Mouse (Mus musculus): Measurements from ENCODE around the gene Pum1.
A peak's percentile ranks its signal among the peaks of the same experiment; 100 is the strongest.

Gene Pum1

GRCm38 (mm10) chr4:130722607-130723006 is 59.5 kb downstream of the Pum1 start:
- no peak for DNase-seq (ENCODE audit: low read depth, low spot score)

DNA sequence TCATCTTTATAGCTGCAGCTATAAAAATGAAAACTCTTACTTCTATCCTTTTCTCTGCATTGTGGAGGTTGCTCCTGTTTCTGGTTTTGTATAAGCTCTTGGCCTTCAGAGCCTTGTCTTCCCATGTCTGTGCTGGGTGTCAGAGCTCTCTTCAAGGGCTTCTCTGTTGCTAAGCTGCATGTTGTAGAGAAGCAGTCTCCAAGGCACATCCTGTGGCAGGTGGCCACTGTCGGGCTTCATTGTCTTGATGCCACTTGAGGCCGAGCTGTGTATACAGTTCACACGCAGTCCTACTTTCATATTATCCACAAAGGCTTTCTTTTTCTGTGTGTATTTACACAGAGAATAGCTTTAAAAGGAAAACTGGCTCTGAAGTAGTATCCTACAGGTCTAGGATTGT is 63.0 kb downstream of the Pum1 start:
- no peak for DNase-seq (ENCODE audit: low read depth, low spot score)

GRCm38 (mm10) chr4:130735957-130736356 is 72.8 kb downstream of the Pum1 start:
- DNase-seq (ENCODE audit: low read depth, low spot score) = no peak

GRCm38 (mm10) chr4:130738527-130738926 is 75.4 kb downstream of the Pum1 start:
- peak; percentile 34 for DNase-seq (ENCODE audit: low read depth, low spot score)

GRCm38 (mm10) chr4:130744058-130744457 is 80.9 kb downstream of the Pum1 start:
- DNase-seq (ENCODE audit: low read depth, low spot score) = no peak

DNA sequence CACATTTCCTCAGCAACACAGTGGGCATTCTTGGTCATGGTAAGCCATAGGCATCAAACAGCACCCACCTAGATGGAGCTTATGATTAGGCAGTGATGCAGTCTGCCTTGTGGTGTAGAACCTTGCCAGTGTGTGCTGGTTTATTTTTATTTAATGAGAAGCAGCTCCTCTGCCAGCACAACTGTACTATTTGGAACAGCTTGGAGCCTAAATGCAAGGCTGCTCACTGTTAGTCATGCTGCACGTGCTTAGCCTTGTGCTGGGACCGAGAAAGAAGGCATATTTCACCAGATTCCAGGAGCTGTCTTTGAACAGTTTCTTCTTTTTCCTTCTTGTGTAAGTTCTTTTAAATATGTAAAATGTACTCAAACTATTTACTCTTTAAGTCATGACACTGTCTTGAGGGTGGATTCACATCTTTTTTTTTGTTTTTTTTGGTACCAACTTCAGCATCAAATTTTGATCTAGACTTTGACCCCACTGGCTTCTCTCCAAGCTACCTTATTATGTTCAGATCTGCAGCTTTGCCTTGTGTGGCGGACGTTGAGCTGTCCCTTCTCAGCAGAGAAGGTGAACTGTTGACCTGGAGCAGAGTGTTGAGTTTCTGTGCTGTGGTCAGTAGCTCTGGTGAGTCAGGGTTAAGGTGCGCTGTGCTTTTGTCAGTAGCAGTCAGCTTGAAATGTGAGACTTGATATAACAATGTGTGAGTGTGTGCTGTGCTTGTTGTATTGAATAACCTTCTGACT is 82.6 kb downstream of the Pum1 start:
- DNase-seq (ENCODE audit: low read depth, low spot score) = no peak

DNA sequence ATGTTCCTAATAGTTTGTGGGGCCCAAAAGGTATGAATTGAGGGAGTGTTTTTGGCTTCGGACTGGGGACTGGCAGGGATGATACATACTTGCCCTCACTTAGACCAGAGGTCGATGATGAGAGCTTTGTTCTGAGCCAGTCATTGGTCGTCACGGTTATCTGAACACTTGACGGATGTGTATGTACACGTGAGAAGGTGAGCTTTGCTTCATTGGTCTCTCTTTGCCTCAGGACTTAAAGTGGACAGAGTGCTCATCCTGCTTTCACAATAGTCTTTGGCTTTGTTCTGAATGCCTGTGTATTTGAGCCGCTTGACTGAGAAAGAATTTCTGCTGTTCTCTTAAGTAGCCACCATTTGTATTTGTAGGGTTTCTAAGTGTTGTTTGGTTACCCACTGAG is 86.4 kb downstream of the Pum1 start:
- peak; percentile 41 for DNase-seq (ENCODE audit: low read depth, low spot score)

DNA sequence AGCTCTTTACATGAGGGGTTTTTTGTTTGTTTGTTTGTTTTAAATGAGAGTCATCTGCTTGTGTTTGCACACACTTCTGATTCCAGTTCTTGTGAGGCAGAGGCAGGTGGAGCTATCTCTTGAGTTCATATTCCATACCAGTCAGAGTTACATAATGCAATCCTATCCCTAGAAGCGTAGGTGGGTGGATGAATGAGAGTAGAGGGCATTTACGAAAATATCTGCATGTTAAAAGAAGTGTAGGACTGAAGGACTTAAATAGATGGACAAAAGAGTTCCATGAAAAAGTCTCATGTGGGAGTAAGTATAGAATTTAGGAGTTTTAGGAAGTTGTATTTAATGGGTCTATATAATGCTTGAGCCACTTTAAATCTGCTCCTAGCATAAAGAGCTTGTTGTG is 88.8 kb downstream of the Pum1 start:
- no peak for DNase-seq (ENCODE audit: low read depth, low spot score)

DNA sequence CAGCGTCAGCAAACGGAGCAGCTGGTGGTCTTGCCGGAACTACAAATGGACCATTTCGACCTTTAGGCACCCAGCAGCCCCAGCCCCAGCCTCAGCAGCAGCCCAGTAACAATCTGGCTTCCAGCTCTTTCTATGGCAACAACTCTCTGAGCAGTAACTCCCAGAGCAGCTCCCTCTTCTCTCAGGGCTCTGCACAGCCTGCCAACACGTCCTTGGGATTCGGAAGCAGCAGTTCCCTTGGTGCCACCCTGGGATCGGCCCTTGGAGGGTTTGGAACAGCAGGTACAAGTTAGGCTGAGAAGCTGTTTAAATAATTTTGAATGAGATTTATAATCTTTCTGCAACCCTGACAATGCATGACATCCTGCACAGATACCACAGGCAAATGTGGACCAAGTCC is 89.5 kb downstream of the Pum1 start:
- DNase-seq (ENCODE audit: low read depth, low spot score) = no peak

DNA sequence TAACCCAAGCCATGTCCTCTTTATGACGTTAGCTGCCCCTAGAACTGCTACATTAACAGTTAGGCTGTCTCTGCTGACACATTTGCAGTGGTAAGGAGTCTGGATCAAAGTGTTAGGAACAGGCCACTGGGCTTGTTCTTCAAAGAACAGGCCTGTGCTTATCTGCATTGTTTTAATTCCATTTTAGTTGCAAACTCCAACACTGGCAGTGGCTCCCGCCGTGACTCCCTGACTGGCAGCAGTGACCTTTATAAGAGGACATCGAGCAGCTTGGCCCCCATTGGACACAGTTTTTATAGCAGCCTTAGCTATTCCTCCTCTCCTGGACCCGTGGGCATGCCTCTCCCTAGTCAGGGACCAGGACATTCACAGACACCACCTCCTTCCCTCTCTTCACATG is 90.6 kb downstream of the Pum1 start:
- DNase-seq (ENCODE audit: low read depth, low spot score) = no peak

- no peak for DNase-seq (ENCODE audit: low read depth, low spot score)
Measured at GRCm38 (mm10) chr4:130754776-130755175, 91.7 kb downstream of the Pum1 start.

- no peak for DNase-seq (ENCODE audit: low read depth, low spot score)
Measured at GRCm38 (mm10) chr4:130759875-130760274, 96.8 kb downstream of the Pum1 start.

- no peak for DNase-seq (ENCODE audit: low read depth, low spot score)
Measured at GRCm38 (mm10) chr4:130761809-130762208, 98.7 kb downstream of the Pum1 start.

DNA sequence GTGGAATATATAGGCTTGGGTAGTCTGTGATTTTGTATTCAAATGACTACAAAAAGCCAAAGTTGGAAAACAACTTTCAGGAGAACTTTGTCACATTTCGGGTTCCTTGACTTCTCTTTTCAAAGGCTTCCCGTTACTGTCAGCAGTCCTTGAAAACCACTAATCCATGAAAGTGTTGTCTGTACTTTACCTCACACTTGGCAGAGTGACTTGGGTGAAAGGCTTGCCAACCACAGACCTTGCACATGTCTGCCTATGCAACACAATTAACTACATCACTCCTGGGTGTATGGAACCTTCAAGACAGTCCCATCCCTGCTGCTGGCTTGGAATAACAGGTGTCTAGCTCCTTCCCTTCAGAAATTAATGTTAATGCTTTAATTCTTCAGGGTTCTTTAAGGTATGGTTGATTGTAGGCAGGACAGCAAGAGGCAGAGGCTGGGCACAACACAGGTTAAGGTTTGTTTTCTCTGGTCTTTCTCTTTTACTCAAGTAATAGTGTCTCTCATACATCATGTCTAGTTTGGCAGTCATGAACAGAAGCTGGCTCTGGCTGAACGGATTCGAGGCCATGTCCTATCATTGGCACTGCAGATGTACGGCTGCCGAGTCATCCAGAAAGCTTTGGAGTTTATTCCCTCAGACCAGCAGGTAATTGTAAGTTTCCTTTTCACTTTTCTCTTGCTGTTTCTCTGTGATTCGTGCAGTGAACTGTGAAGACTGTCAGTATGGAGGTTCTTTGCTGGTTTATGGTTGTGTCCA is 102.5 kb downstream of the Pum1 start:
- DNase-seq (ENCODE audit: low read depth, low spot score) = no peak

- no peak for DNase-seq (ENCODE audit: low read depth, low spot score)
Measured at GRCm38 (mm10) chr4:130766387-130766786, 103.3 kb downstream of the Pum1 start.

DNA sequence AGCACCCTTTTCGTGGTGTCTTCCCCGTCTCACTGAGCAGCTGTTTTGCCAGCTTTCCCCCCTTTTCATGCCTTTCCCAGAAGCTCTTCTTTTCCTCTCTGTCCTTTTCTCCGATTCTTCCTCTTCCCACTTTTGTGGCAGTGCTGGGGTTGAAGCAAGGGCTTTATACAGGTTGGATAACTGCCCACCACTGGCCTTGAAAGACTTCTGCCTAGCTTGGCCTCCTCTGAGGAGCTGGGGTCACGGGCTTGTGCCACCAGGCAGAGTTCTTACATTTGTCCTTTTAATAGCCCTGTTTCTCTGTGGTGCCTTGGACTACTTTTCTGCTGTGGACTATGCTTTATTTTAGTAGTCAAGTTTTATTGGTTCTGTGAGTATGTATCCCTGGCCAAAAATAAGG is 103.8 kb downstream of the Pum1 start:
- no peak for DNase-seq (ENCODE audit: low read depth, low spot score)

- DNase-seq (ENCODE audit: low read depth, low spot score) = no peak
Measured at GRCm38 (mm10) chr4:130773899-130774298, 110.8 kb downstream of the Pum1 start.

- DNase-seq (ENCODE audit: low read depth, low spot score) = no peak
Measured at GRCm38 (mm10) chr4:130774822-130775221, 111.7 kb downstream of the Pum1 start.

DNA sequence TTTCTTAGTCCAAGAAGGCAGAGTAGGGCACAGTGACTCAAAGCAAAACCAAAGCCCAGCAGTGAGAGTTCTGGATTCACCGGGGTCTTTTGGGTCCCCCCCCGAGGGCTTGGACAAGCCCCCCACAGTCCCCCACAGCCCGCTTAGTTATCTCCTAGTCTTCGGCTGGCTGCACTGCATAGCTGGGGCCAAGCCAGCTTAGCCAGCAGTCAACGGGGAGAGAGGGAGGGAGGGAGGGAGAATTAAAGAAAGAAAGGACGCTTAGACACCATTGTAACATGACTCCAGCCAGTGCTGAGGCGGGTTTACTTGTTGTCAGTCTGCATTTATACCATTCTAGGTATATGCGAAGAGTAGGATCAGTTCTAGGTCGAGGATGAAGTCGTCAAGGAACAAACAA is 114.5 kb downstream of the Pum1 start:
- DNase-seq (ENCODE audit: low read depth, low spot score) = no peak

DNA sequence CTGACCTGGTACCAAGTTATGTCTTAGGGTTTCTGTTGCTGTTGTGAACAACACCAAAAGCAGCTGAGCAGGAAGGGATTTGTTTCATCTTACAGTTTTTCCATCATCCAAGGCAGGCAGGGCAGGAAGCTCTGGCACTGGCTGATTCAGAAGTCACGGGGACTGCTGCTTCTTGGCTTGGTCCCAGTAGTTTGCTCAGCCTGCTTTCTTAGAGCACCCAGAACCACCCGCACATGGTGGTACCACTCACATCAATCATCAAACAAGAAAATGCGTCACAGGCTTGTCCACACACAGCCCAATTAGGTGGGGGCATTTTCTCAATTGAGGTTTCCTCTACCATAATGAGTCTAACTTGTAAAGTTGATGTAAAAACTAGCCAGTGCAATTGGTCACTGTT is 115.9 kb downstream of the Pum1 start:
- no peak for DNase-seq (ENCODE audit: low read depth, low spot score)

DNA sequence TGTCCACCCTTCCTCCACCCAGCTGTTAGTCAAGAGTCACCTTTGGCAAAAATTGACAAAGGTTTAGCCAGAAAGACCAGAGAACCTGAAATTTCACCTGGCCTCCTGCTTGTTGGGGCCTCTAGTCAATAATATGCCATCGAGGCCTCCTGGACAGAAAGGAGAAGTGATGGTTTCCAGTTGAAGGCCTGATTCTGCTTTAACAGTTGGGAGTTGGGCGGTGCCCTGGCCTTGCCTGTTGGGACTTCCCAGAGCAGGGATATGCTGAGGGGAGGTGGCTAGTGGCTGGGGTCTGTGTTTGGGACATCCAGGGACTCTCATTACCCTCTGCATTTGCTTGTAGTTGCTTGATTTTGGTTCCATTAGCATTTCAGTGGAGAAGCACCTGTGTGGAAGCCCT is 119.4 kb downstream of the Pum1 start:
- peak; percentile 20 for DNase-seq (ENCODE audit: low read depth, low spot score)

- DNase-seq (ENCODE audit: low read depth, low spot score) = peak; percentile 57
Measured at GRCm38 (mm10) chr4:130784755-130785154, 121.6 kb downstream of the Pum1 start.

GRCm38 (mm10) chr4:130787530-130787929 is 124.4 kb downstream of the Pum1 start:
- no peak for DNase-seq (ENCODE audit: low read depth, low spot score)

All from A20 (cell line).